Mouse (Mus musculus) heart, postnatal 14 days (tissue): ENCODE measurements around the gene Ficd. TPM values are rescaled to one million over a fixed set of nuclear protein-coding genes. Genes with fewer than 3 reads are reported as not detected.
"Not testable (repeated sequence)": the region's sequence is repeated elsewhere in the genome, so short reads cannot be mapped to it uniquely, and the experiment has no call there.

Experiments
- DNase-seq, 2 experiments: peaks; one replicate each; pipeline ENCODE4 v3.0.0; 2021 to 2022
- intact Hi-C: fragments of 180-260 bp; cut with DNase I; formaldehyde crosslinking; loops from one replicate; pipeline ENCODE4 v1.15.1; 2025
- total RNA-seq, 2 experiments: library from RNA; stranded (reverse); gene quantifications; 2 replicates each; pipeline ENCODE4 v1.2.3; 2021

Ficd gene
- total RNA-seq, 2 experiments from 2014 or later, result 4.7 to 5.7 TPM

DNA sequence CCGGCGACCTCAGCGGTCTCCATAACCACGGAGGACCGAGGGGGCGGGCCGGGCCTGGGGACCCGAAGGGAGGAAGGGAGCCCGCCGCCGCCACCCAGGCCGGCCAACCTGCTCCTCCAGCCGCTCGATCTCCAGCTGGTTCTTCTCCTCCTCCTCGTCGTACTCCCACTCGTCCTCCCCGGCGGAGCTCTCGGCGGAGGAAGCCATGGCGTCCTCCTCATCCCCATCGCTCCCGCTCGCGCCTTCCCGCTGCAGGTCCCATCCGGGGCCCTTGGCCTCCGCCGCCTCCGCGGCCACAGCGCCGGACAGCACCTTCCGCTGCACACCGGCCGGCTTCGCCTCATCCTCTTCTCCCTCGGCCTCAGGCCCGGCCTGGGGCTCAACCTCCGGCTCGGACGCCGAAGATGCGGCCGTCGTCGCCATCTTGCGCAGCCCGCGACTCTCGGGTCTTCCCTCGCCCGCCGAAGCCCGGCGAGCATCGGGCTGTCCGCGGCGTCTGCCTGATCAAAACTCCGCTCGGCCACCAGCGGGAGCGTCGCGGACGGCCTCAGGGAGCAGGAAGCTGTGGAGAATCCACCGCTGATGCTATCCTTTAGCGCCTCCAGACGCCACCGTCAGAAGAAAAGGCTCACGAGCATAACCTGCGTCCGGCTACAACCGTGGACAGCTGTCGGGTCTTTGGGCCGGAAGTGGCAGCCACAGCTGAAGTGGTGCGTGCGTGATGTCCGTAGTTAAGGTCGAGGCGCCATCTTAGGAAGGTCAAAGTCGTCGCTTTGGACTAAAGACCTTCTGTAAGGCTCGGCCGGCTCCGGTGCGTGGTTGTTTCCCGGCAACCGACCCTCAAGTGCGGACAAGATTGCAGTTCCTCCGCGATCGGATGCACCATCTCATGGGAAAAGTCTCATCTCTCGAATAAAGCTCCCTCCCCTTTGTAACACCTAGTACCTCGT lies 35.9 kb downstream of the Ficd start:
- peak; percentile 82 to 85 for DNase-seq
- intact Hi-C loops, result loop anchor here (2.0 kb wide), 1 partner anchor 183 kb away; no protein-coding TSS in a partner anchor

DNA sequence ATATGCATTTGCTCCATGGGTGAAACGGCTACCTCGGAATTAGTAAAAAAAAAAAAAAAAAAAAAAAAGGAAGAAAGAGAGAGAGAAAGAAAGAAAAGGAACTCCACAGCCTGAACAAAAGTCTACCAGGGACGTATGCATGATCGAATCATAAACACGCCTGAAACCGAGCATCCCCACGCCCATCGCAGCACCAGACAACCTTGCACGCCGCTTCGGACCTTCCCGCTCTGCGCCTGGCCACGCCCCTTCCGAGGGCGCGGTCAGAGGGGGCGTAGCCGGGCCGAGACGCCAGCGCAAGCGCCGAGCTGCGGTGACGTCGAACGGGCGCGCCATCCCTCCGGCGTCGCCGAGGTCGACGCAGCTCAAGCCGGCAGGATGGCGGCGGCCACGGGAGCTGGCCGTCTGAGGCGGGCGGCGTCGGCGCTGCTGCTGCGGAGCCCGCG lies 36.9 kb downstream of the Ficd start, which contains the start of the genes Sart3 and Iscu:
Gene Sart3, minus strand, starts transcription at position 61 of the 446 bp plus-strand sequence.
Gene Iscu, plus strand, starts transcription at position 299 of the 446 bp plus-strand sequence.
- intact Hi-C loops, result loop anchor here (2.0 kb wide), 1 partner anchor 182 kb away; no protein-coding TSS in a partner anchor
- DNase-seq, result peak; percentile 98 to 99

DNA sequence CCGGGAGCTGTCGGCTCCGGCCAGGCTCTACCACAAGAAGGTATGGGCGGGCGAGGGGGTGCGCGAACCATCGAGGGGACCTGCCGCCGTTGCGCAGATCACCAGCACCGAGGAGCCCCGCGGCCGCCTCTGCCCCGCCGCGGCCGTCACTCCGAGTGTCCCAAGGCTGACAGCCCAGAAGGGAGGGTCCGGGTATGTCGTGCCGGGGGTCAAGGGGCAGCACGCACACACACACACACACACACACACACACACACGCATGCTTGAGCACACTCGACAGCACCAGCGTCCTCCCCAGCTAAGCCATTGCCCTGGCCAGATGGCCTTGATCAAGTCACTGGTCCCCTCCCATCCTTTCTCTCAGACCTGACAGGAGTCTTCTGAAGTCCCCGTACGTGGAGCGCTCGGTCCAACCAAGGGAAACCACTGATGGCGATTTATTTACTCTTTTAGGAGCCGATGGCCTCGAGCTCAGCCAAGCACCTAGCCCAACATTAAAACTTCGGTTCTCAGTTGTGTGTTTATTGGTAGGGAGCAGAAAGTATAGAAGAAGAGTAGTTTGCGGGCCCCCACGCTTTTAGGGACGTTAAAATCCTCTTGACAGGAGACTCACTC lies 37.4 kb downstream of the Ficd start:
- intact Hi-C loops, result loop anchor here (2.0 kb wide), 1 partner anchor 182 kb away; no protein-coding TSS in a partner anchor
- DNase-seq, result no peak

DNA sequence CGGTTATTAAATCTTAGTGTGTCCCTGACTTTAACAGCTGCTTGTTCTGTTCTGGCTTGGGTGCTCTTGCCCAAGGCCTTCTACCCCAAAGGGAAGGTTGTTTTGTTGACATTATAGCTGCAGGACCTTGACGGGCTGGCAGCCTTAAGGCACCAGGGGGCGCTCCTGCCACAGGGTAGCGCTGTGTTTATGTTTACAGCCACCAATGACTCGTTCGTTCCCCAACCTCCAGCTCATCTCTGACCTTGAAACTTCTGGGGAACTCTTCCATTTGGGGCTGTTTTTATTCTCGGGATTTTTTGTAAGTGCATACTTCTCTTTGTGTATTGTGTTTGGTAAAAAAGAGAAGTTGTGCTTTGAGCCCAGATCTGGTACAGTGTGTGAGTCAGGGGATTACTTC lies 38.1 kb downstream of the Ficd start:
- intact Hi-C loops, result loop anchor here (1.0 to 2.0 kb wide), 2 partner anchors 42 to 181 kb away; no protein-coding TSS in a partner anchor
- peak; percentile 91 to 94 for DNase-seq

DNA sequence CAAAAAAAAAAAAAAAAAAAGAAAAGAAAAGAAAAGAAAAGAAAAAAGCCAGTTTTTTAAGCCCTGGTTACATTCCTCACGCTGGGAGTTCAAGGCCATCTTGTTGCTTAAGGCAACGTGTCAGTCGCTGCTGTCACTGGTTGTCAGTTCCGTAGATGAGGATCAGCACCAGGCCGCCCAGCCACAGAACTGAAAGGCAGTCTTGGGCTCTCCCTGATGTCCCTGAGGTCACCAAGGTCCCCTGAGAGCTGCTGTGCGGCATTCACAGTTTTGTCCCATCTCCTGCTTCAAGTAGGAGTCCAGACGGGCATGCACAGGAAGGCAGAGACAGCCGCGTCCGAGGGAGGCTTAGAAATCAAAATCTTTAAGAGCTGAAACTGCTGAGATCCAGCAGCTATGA lies 40.0 kb downstream of the Ficd start:
- intact Hi-C loops, result no loop called here
- DNase-seq, result no peak

DNA sequence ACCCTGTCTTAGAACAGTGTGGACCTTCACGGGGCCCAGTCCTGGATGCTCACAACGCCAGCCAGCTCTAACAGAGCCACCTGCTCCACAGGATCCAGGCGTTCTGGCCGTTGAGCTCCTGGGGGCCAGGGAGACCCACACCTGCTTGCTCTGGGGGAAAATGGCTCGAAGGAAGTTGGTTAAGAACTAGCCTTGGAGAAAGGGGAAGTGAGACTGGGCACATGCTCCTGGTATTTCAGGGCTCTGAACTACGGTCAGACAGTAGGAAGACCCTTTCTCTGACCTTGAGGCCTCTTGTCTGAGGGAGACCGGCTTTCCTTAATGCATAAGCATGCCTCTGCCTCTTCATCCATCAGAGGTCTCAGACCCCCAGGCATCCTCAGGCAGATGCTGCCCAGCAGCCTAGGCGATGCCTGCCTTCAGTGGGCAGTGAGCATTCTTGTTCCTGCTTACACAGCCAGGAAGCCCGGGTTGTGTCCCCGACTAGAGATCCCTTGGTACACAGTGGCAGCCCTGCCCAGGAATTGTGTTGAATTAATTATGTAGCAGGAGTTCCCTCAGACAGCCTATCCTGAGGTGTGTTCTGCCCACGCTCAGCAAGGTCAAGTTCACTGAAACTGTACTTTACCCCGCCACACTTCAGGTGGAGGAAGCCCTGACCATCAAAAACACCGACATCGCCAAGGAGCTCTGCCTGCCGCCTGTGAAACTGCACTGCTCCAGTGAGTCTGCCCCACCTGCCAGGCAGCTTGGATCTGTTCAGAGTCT lies 40.7 kb downstream of the Ficd start:
- intact Hi-C loops, result no loop called here
- DNase-seq, result no peak

DNA sequence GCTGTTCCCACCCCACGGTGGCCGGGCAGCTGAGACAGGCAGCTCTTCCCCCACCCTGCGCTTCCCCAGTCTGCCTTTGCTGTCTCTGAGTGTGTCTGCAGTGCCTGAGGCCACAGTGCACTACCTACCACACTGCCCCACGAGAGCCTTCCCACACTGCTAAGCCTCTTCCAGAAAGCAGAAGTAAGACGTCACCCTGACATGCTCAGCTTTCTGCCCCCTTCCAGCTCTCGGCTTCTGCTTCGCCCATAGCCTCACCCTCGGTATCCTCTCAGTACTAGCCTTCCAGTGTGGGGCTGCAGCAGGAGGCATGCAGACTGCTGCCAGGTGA lies 41.3 kb downstream of the Ficd start:
- no peak for DNase-seq
- intact Hi-C loops, result no loop called here

DNA sequence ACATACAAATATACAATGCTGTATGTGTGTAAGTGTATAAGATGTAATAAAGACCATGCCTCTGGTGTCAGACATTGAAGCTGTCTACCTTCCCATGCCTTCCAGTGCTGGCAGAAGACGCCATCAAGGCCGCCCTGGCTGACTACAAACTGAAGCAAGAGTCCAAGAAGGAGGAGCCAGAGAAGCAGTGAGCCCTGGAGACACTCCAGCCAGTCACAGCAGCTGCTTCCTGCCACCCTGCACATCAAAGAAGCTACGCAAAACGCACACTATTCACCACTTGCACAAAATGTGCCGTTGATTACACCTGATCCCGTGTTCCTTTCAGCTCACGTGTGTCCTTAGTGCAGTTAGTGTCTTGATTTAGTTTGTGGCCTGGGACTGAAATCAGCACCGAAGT lies 42.1 kb downstream of the Ficd start:
- DNase-seq, intact Hi-C loops: not testable (repeated sequence)

DNA sequence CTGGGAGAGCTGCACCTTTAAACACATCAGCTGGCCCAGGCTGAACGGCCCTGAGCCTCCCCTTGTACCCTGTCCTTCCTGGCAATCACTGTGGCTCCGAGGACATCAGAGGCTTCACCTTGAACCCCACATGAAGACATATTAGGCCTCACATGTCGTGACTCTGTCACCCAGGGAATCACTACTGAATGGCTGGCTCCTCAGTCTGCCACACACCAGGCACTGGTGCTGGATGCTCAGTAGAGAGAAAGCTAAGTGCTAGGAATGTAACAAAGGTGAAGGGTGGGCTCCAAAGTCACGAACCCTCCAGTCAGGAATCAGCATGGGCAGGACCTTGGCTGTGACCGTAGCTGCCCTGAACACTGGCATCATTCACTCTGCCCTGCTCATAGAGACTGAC lies 44.0 kb downstream of the Ficd start:
- intact Hi-C loops, result no loop called here
- no peak for DNase-seq

DNA sequence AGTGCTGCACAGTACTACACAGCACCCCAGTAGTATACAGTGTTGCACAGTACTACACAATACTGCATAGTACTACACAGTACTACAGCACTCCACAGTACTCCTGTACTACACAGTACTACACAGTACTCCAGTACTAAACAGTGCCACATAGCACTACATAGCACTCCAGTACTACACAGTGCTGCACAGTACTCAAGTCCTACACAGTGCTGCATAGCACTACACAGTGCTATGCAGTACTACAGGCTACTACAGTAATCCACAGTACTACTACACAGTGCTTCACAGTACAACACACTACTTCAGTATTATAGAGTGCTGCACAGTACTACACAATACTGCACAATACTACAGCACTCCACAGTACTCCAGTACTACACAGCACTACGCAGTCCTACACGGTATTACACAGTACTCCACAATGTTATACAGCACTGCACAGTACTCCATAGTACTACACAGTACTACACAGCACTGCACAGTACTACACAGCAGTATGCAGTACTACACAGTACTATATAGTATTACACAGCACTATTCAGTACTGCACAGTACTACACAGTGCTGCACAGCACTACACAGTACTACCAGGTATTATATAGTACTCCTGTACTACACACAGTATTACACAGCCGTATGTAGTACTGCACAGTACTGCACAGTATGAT lies 44.6 kb downstream of the Ficd start:
- DNase-seq, result no peak
- intact Hi-C loops, result no loop called here

DNA sequence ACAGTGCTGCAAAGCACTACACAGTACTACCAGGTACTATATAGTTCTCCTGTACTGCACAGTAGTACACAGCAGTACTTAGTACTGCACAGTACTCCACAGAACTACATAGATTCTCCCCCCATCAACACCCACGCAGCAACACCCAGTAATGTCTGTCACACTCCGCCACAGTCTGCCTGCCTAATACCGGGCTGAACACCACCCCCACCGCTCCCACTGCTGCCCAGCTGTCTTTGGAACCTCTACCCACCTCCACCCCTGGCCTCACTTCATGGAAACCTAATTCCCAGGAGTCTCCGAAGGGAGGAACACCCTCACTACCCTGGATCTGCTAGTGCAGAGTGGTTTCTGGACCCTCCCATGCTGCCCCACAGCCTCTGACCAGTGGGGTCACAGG lies 45.2 kb downstream of the Ficd start:
- no peak for DNase-seq
- intact Hi-C loops, result no loop called here

DNA sequence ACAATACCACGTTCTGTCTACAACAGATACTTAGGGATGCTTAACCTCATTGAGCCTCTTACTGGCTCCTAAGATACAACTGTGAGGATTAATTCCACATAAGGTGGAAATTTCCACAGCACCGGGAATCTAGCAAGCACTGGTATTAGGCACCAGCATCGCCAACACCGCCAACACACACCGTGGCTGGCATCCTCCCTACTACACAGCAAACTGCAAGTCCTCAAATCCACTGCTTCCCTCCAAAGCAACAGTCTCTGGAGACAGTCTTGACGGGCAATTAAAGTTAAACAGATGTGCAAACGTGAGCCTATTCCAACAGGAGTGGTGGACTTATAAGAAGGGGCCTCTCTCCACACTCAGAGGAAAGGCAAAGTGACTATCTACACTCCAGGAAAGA lies 45.7 kb downstream of the Ficd start:
- no peak for DNase-seq
- intact Hi-C loops, result no loop called here

DNA sequence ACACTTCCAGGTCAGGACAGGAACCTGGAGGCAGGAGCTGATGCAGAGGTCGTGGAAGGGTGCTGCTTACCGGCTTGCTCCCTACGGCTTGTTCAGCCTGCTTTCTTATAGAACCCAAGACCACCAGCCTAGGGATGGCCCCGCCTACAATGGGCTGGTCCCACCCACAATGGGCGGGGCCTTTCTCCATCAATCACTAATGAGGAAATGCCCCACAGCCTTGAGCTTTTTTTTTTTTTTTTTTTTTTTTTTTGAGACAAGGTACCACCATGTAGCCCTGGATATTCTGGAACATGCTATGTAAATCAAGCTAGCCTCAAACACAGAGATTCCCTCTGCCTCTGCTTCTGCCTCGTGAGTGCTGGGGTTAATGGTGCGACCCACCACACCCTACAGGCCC lies 46.3 kb downstream of the Ficd start:
- no peak for DNase-seq
- intact Hi-C loops, result no loop called here

DNA sequence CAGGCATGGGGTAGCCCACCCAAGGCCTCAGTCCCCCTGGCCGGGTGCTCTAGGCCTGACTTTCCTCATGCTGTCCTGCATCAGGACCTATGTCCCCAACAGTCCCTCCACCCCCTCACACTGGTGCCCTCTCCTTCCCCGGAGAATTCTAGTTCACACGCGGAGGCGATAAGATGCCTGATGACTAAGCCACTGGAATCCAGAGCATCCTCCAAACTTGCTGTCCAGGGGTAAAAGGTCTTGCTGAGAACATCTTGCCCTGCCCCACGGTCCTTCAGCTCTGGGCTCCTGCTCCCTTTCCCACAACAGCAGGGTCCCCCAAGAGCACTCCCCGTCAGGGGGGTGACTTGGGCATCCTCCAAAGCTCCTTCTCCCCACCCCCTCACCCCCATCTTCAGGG lies 47.0 kb downstream of the Ficd start:
- intact Hi-C loops, result no loop called here

DNA sequence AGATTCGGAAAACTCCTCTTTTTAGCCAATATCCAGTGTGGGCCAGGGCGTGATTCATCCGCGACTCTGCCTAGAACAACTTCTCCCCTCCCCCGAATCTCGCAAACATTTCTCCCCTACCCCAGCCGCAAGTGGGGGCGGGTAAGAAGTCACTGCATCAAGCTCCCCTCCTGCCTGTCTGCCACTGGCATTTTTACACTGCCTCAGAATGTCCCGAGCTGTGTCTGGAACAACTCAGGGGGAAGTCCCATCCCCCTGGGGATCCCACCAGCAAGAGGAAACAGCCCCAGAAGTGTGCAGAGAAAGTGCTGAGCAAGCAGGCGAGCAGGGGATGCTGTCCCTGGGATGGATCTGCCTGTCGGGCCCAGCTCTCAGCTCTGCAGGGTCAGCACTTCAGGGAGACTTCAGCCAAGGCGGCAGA lies 48.0 kb downstream of the Ficd start:
- intact Hi-C loops, result no loop called here
- DNase-seq, result peak; percentile 64 to 68

More for the DNA sequence above, 47.0 kb downstream of the Ficd start:
- no peak for DNase-seq

DNA sequence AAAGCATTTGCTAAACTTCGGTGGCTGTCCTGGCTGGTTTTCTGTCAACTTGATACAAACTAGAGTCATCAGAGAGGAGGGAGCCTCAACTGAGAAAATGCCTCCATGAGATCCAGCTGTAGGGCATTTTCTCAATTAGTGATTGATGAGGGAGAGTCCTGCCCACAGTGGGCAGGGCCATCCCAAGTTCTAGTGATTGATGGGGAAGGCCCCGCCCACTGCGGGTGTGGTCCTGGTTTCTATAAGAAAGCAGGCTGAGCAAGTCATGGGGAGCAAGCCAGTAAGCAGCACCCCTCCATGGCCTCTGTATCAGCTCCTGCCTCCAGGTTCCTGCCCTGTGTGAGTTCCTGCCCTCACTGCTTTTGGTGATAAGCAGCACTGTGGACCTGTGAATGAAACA lies 48.5 kb downstream of the Ficd start:
- intact Hi-C loops, result not testable (repeated sequence)
- peak; percentile 36 to 42 for DNase-seq

DNA sequence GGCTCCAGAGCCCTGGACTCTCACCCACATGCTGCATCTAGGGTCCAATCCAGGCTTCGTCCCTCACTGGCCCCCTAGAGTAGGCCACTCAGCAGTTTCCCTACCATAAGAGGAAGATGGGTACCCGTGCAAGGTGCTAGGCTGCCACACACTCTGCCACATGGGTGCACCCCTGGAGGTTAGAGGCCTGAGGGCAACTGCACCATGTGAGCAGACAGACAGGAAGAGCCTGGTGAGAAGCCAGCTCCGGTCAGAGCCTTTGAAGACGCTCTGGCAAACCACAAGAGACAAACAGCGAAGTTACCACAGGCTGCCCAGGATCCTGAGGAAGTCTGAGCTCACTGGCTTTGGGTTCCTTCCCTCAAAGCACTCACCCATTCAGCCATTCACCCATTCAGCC lies 51.4 kb downstream of the Ficd start:
- DNase-seq, result no peak
- intact Hi-C loops, result no loop called here

DNA sequence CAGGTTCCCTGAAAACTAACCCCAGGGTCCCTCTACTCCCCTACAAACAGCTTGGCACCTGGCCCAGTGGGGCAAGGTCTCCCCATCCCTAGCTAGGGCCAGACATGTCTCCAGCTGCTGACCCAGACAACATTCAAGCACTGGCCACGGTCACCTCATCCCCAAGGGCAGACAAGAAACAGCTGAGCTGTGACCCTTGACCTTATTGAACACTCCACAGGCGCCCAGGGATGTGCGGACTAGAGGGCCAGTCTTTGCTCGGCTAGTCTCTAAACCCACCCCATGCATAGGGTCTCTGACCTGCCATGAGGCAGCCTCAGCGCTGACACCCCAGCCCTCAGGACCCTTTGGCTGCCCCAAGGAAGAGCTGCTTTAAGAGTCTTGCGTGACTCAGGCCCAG lies 53.0 kb downstream of the Ficd start:
- intact Hi-C loops, result no loop called here
- no peak for DNase-seq

DNA sequence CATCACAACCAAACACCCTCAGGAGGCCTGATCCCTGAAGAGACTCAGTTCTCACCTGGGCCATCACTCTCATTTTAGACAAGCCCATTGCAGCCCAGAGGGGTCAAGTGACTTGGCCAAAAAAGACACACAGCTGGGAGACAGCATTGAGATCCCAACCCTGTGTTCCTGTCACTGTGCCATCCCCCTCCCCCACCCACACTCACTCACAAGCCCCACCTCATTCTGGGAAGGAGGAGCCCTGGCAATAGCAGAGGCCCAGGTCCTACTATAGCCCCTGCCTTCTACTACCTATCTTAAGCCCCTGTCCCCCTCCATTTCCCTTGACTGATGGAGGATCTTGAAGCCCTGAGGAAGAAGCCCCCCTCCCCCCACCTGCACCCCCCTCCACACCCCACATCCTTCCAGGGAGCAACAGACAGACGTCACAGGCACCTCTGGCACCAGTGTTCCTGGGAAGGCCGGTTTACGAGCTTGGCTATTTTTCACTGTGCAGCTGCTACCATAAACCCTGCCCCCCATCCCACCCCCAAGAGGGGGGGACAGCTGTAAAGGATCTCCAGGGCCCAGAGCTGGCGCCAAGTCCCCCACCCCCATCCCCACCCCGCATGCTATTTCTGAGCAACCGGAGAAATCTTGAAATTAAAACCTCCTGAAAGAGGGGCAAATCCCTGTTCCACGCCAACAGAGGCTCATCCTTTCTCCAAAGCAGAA lies 53.6 kb downstream of the Ficd start:
- peak; percentile 38 to 45 for DNase-seq
- intact Hi-C loops, result no loop called here
